Mouse (Mus musculus): Measurements from ENCODE around the gene Pik3r1. TPM values are rescaled to one million over a fixed set of nuclear protein-coding genes. Genes with fewer than 3 reads are reported as not detected.

Pik3r1 gene
- polyA plus RNA-seq (2012; rRNA removed): 15.6 and 25.9 TPM in 2 replicates

DNA sequence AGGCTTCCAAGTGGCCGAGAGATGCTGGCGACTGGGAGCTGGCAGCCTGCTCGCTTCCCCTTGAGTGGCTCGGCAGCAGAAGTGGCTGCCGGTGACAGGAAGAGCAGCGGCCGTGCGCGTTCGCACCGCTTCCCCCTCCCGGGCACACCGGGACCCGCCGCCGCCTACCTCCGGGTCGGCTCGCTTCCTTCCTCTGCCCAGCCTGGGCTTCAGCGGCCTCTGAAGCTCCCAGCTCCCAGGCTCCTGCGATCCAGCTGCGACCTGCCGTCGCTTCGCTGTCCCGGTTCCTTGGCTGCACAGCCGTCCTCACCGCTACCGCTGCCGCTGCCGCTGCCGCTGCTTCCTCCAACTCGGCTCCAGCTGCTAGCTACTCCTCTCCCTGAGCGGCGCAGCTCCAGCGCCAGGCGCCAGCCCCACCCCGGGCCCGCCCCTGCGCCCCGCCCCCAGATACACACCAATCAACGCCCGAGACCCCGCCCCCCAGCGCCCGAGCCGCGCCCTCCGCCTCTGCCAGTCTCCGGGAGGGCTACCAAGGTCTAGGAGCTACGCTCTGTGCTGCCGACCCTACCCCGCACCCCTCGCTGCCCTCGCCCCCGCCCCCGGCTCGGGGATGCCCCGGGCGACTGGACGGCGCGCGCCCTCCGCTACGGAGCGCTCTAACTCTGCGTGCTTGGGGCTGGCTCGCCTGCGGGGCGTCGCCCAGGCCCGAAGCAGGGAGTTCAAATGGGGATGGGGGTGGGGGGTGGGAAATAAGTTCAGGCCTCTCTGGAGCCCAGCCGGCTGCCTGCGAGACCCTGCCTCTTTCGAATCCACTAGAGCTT, at the start of gene Pik3r1:
Gene Pik3r1 (minus strand): TSS at position 409 of the 821 bp plus-strand sequence.
- TF ChIP-seq CTCF (IDR thresholded peaks at IDR 0.05; ENCODE audit: insufficient read depth, low read length): no peak
- peak; percentile 95 for TF ChIP-seq POLR2A (IDR thresholded peaks at IDR 0.05; ENCODE audit: borderline replicate concordance, extremely low read depth, low read depth, low read length)
- Histone ChIP-seq H3K4me3 (replicated peaks; ENCODE audit: extremely low read depth, low read depth, low read length) (peak within 1 kb of the TSS; percentile 96), H3K4me1 (ENCODE audit: control insufficient read depth, insufficient read depth, low read length) (peaks cover 19% of the 10 kb centered on the region)
- DNase-seq: peak; percentile 95
- 1% methylated on average over 75 of the region's 76 CpGs for WGBS

DNA sequence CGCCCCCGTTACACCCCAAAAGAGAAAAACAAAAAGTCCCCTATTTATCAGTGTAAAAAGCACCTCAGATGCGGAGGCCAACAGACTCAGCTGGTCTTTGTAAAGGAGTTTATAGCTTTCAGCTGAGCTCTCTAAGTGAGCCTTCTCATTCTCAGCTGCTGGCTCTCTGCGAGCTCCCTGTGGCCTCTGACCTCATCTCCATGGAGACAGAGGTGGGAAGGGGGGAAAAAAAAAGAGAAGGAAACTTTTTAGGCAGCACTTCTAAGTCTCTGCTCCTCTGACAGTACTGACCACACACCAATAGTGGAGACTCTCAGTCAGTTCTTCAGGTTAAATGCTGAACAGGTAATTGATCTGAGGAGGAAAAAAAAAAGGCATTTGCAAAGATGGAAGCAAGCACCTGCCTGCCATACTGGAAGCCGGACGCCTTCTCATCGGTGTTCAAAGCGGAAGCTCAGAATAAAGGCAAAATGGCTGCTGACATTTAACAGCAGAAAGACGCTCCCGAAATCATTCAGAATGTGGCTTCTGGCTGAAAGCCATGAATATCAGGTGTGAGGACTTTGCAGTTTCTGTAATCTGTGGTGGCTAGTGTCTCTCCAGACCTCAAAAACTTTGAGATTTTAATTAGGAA, 45.4 kb upstream of the Pik3r1 start:
- DNase-seq: no peak
- Histone ChIP-seq H3K4me1 (ENCODE audit: control insufficient read depth, insufficient read depth, low read length) (peaks cover 3% of the 10 kb centered on the region), H3K4me3 (replicated peaks; ENCODE audit: extremely low read depth, low read depth, low read length) (no peak overlapping the region)
- TF ChIP-seq POLR2A (IDR thresholded peaks at IDR 0.05; ENCODE audit: borderline replicate concordance, extremely low read depth, low read depth, low read length) (no peak), CTCF (IDR thresholded peaks at IDR 0.05; ENCODE audit: insufficient read depth, low read length) (no peak)
- WGBS: 66% methylated on average over 10 of the region's 10 CpGs

DNA sequence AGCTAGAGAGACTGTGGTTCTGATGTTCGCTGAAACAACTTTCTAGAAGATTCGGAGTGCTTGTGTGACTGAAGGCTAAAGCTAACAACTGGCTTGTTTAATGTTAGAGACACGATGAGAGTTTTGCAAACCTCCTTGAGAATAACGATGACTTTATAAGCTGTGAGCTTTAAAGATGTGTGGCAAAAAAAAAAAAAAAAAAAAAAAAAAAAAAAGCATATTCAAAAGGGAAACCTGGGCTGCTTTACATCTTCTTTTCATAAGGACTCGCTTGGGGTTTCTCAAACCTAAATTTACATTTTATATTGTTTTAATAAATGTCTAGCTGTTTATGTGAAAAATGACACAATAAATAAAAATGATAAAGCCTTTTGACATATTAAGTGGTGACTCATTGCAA, 44.3 kb upstream of the Pik3r1 start:
- peak overlapping the region; percentile 1 for H3K4me3 ChIP-seq (replicated peaks; ENCODE audit: extremely low read depth, low read depth, low read length)
- peaks cover 3% of the 10 kb centered on the region for H3K4me1 ChIP-seq (ENCODE audit: control insufficient read depth, insufficient read depth, low read length)
- 55% methylated on average over 5 of the region's 5 CpGs for WGBS
- no peak for DNase-seq
- no peak for TF ChIP-seq CTCF (IDR thresholded peaks at IDR 0.05; ENCODE audit: insufficient read depth, low read length)
- TF ChIP-seq POLR2A (IDR thresholded peaks at IDR 0.05; ENCODE audit: borderline replicate concordance, extremely low read depth, low read depth, low read length): no peak

DNA sequence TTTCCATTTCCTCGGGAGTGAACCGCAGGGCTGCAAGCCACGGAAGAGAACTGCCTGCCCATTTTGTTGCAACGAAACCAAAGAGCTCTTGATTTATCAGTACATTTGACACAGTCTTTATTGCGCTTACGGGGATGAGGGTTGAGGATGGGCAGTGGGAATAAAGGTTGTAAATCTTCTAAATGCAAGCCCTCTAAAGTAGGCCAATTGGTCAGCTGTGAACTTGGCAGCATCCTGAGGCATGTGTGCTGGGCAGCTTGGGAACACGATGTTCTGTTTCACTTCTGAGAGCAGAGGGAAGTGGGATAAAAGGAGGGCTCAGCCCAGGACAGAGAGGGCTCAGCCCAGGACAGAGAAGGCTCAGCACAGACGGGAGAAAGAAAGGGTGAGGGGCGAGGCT, 43.9 kb upstream of the Pik3r1 start:
- WGBS: 50% methylated on average over 9 of the region's 9 CpGs
- TF ChIP-seq POLR2A (IDR thresholded peaks at IDR 0.05; ENCODE audit: borderline replicate concordance, extremely low read depth, low read depth, low read length) (peak; percentile 57; the same call in 1 of the 2 replicates), CTCF (IDR thresholded peaks at IDR 0.05; ENCODE audit: insufficient read depth, low read length) (no peak)
- peaks cover 3% of the 10 kb centered on the region for H3K4me1 ChIP-seq (ENCODE audit: control insufficient read depth, insufficient read depth, low read length)
- peak; percentile 28 for DNase-seq
- peak overlapping the region; percentile 1 for H3K4me3 ChIP-seq (replicated peaks; ENCODE audit: extremely low read depth, low read depth, low read length)

DNA sequence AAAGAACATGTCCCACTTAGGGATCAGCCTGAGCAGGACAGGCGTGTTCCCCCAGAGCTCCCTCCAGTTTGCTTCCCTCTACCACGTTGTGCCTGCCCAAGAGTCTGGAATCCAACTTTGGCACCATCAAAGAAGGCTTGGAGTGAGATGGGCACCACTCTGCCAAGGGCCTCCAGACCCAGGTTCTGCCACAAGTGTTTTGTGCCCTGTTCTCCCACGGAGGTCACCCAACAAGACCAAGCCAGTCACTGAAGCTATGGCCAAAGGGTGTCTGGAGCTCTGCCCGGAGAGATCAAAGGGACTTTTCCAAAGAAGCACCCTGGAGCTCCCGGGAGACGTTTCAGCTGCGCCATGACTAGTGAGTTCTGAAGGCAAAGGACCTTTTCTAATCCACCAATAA, 42.6 kb upstream of the Pik3r1 start:
- DNase-seq: no peak
- Histone ChIP-seq H3K4me1 (ENCODE audit: control insufficient read depth, insufficient read depth, low read length) (peaks cover 3% of the 10 kb centered on the region), H3K4me3 (replicated peaks; ENCODE audit: extremely low read depth, low read depth, low read length) (no peak overlapping the region)
- 79% methylated on average over 7 of the region's 7 CpGs for WGBS
- no peak for TF ChIP-seq CTCF (IDR thresholded peaks at IDR 0.05; ENCODE audit: insufficient read depth, low read length)
- no peak for TF ChIP-seq POLR2A (IDR thresholded peaks at IDR 0.05; ENCODE audit: borderline replicate concordance, extremely low read depth, low read depth, low read length)

DNA sequence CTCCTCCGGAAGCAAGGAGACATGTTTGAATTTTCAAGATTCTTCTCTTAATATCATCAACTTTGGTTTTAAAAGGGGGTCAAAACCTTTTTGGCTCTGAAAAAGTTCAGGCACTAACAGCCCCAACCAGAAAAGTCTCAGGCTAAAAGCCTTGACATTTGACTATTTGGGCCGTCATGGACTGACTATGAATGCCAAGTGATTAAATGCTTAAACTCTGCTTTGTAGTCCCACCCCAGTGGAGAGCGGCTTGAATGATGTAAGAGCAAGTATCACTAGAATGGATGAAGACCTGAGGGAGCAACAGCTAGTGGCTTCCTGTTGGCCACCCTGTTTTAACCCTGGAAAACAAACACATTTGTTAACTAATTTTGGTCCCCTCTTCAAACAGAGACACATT, 41.8 kb upstream of the Pik3r1 start:
- TF ChIP-seq POLR2A (IDR thresholded peaks at IDR 0.05; ENCODE audit: borderline replicate concordance, extremely low read depth, low read depth, low read length) (no peak), CTCF (IDR thresholded peaks at IDR 0.05; ENCODE audit: insufficient read depth, low read length) (no peak)
- Histone ChIP-seq H3K4me3 (replicated peaks; ENCODE audit: extremely low read depth, low read depth, low read length) (no peak overlapping the region), H3K4me1 (ENCODE audit: control insufficient read depth, insufficient read depth, low read length) (peaks cover 3% of the 10 kb centered on the region)
- WGBS: 75% methylated on average over 3 of the region's 3 CpGs
- DNase-seq: no peak

DNA sequence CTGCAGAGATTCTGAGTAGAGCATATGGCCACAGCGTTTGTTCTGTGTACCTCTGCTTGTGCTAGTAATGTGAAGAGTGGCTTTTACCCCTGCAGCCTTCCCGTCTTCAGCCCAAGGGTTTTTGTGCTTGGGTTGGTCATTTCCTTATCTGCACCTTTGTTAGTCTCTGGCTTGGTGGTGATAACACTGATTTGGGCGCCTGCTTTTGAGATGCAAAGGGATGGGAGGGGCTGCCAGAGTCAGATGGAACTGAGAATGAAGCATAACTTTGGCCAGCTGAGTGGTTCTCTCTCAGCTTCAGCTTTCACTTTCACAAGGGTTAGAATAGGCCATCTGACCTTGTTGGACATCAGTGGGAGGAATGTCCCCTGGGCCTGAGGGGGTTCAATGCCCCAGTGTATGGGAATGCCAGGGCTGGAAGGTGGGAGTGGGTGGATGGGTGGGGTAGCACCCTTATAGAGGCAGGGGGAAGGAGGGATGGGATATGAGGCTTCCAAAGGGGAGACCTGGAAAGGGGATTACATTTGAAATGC, 37.6 kb upstream of the Pik3r1 start:
- TF ChIP-seq CTCF (IDR thresholded peaks at IDR 0.05; ENCODE audit: insufficient read depth, low read length) (no peak), POLR2A (IDR thresholded peaks at IDR 0.05; ENCODE audit: borderline replicate concordance, extremely low read depth, low read depth, low read length) (no peak)
- 53% methylated on average over 3 of the region's 3 CpGs for WGBS
- Histone ChIP-seq H3K4me1 (ENCODE audit: control insufficient read depth, insufficient read depth, low read length) (peaks cover 3% of the 10 kb centered on the region; the same call in 1 of the 2 replicates), H3K4me3 (replicated peaks; ENCODE audit: extremely low read depth, low read depth, low read length) (no peak overlapping the region)
- DNase-seq: no peak

DNA sequence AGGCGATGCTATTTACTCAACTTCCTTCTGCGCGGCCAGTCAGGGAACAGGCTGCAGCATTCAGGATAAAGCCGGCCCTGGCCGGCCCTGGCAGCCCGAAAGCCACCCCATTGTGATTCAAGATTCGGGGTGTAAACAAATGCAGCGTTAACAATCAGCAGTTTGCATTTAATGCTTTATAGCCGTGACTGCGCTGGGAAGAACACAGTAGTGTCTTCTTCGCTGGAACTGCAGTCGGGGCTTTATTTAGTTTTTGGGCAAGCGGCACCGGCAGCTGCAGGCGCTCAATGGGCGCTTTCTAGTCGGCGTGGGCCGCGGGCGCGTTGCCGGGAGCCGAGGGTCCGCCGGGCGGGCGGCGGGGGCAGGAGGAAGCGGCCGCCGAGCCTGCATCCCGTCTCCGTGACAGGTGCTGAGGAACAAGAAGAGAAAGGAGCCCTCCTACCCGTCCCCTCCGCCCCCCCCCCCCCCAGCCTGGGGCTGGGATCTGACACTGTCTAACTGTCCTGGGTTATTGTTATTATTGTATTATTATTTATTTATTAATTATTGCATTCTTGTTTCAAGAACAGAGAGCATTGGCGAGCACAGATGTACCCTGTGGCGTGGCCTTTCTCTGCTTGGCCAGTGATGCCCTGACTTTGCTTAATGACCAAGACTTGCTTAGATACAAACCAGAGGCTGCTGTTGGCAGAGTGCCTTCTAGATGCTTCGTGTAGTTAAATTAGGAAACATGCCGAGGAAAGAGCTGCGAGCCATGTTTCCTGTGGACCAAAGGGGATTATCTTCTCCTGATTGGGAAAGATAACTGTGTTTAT, 33.6 kb upstream of the Pik3r1 start:
- H3K4me1 ChIP-seq (ENCODE audit: control insufficient read depth, insufficient read depth, low read length): peaks cover 3% of the 10 kb centered on the region; the same call in 1 of the 2 replicates
- 3% methylated on average over 41 of the region's 41 CpGs for WGBS
- no peak for TF ChIP-seq POLR2A (IDR thresholded peaks at IDR 0.05; ENCODE audit: borderline replicate concordance, extremely low read depth, low read depth, low read length)
- no peak for TF ChIP-seq CTCF (IDR thresholded peaks at IDR 0.05; ENCODE audit: insufficient read depth, low read length)
- H3K4me3 ChIP-seq (replicated peaks; ENCODE audit: extremely low read depth, low read depth, low read length): peak overlapping the region; percentile 45
- peak; percentile 64 for DNase-seq

DNA sequence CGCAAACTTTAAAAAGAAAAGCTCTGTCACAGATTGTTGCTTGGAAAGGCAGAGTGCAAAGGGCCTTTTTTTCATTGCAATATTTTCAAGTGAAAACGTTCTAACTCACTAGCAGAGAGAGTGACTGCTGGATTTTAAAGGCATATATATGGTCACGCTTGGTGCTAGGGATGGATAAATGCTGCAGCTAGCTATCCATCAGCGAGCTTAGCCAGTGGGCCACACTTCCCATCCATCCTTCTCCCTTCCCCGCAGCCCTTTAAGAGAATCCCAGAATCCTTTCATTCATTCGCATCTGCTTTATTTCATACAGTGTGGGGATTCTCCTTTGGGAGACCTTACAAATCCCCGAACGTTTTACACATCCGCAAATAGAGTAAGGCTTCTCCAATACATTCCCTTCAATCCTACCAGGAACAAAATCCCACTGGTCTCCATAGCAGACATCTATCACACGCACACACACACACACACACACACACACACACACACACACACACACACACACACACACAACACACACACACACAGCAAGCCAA, 32.9 kb upstream of the Pik3r1 start:
- no peak for DNase-seq
- 53% methylated on average over 10 of the region's 10 CpGs for WGBS
- H3K4me3 ChIP-seq (replicated peaks; ENCODE audit: extremely low read depth, low read depth, low read length): peak overlapping the region; percentile 45
- TF ChIP-seq POLR2A (IDR thresholded peaks at IDR 0.05; ENCODE audit: borderline replicate concordance, extremely low read depth, low read depth, low read length) (no peak), CTCF (IDR thresholded peaks at IDR 0.05; ENCODE audit: insufficient read depth, low read length) (no peak)
- peaks cover 3% of the 10 kb centered on the region; the same call in 1 of the 2 replicates for H3K4me1 ChIP-seq (ENCODE audit: control insufficient read depth, insufficient read depth, low read length)
